Mouse (Mus musculus) kidney, adult 8-10 months (tissue): ENCODE measurements around the gene Krtap29-1.

Experiments
- DNase-seq, 2 experiments: peaks; one replicate each; pipeline ENCODE4 v3.0.0; 2022

The Krtap29-1 gene

DNA sequence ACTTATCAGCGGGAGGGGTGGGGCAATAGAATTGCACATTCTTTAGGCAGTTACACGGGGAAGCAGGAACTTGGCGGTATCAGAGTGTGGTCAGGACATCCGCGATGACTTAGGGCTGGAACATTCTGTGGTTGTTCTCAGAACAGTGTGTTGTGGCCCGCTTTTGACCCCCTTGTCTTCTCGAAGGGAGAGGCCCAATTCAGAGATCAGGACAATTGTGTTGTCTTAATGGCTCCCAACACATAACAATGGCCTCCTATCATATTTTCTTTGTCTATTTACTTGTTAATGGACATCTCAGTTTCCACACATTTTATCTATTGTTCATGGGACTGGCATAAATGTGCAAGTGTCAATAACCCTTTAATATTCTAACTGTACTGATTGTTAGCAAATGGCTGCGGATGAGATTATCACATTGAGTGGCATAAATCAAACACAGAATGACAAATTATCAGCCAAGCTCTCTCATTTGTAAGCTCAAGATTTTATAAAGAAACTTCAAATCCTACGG, 41.0 kb downstream of the Krtap29-1 start:
- DNase-seq = no peak

- no peak for DNase-seq
These were observed 42.9 kb downstream of the Krtap29-1 start, which contains the start of gene Krtap31-2 for GRCm38 (mm10) chr11:99935991-99936390. TSS of gene Krtap31-2 (plus strand) at chr11:99936291.
